9 mouse cellular contexts compared by ENCODE assay signal in genomic region chr12:31905696-31906551, GRCm38 (mm10). TPM values are rescaled to one million over a fixed set of nuclear protein-coding genes. Genes with fewer than 3 reads are reported as not detected.
A peak's percentile ranks its signal among the peaks of the same experiment; 100 is the strongest.
DNase-seq lines count a peak whose midpoint lies in the region; ATAC-seq lines count a peak whose summit lies in the region.
"Had no signal": no experiment of that assay in that cellular context is flagged by ENCODE, and none has a peak within 500 bp of the region (broad histone marks: within the 10 kb centered on the region; RNA-seq: fewer than 3 reads in every experiment).

No protein-coding gene starts in this region.

- ATAC-seq in embryonic facial prominence, embryonic 14.5 days (ENCODE audit: low read depth) = peak; percentile 63
- peak; percentile 54 for ATAC-seq in liver, embryonic 15.5 days (ENCODE audit: insufficient read depth)
- no peak for ATAC-seq in kidney, embryonic 16.5 days (ENCODE audit: low FRiP score, low TSS enrichment)

- H3K36me3 ChIP-seq in embryonic facial prominence, embryonic 14.5 days (ENCODE audit: control insufficient read depth, insufficient read depth, low read length) = 0 out of 2 replicates have a peak, but pooled peaks cover 10% of the 10 kb centered on the region
- 0 out of 2 replicates have a peak, but pooled peaks cover 4% of the 10 kb centered on the region for H3K36me3 ChIP-seq in liver, embryonic 15.5 days (replicated peaks)
- peaks cover 3% of the 10 kb centered on the region; the same call in 1 of the 2 replicates for H3K36me3 ChIP-seq in kidney, embryonic 16.5 days (ENCODE audit: insufficient read depth, low read length)

- 37% methylated on average over 6 of the region's 6 CpGs for WGBS in embryonic facial prominence, embryonic 14.5 days
- WGBS in liver, embryonic 15.5 days (ENCODE audit: insufficient replicate concordance) = 47% methylated on average over 6 of the region's 6 CpGs
- WGBS in kidney, embryonic 16.5 days = 65% methylated on average over 6 of the region's 6 CpGs

- no peaks in the 10 kb centered on the region for H3K9me3 ChIP-seq in embryonic facial prominence, embryonic 14.5 days (ENCODE audit: control insufficient read depth, low read length)
- H3K9me3 ChIP-seq in liver, embryonic 15.5 days (replicated peaks) = no peaks in the 10 kb centered on the region
- H3K9me3 ChIP-seq in kidney, embryonic 16.5 days (ENCODE audit: low read length) = no peaks in the 10 kb centered on the region

- H3K27me3 ChIP-seq in embryonic facial prominence, embryonic 14.5 days (replicated peaks; ENCODE audit: control insufficient read depth, insufficient read depth, low read length) = no peaks in the 10 kb centered on the region
- no peaks in the 10 kb centered on the region for H3K27me3 ChIP-seq in liver, embryonic 15.5 days
- H3K27me3 ChIP-seq in kidney, embryonic 16.5 days (ENCODE audit: insufficient read depth, low read length) = no peaks in the 10 kb centered on the region

- H3K4me3 ChIP-seq in embryonic facial prominence, embryonic 14.5 days (ENCODE audit: low read depth, low read length) = no peak overlapping the region
- no peak overlapping the region for H3K4me3 ChIP-seq in liver, embryonic 15.5 days (replicated peaks)
- no peak overlapping the region for H3K4me3 ChIP-seq in kidney, embryonic 16.5 days (ENCODE audit: low read length)
- H3K4me3 ChIP-seq: heart, adult 2 months had no signal

- peak; percentile 34 for DNase-seq in right cerebral cortex, postnatal 4 days
- DNase-seq in right cerebral cortex, postnatal 36 days (ENCODE audit: low spot score in 2 of 2) = no peak
- DNase-seq in embryonic facial prominence, embryonic 14.5 days (ENCODE audit: low spot score) = peak; percentile 48
- no peak for DNase-seq in urinary bladder, adult 2 months (ENCODE audit: low spot score)
- DNase-seq in heart, postnatal 36 days = no peak
- DNase-seq: heart, adult 2 months; kidney, postnatal 4 days had no signal

- no peak overlapping the region for H3K27ac ChIP-seq in embryonic facial prominence, embryonic 14.5 days (replicated peaks; ENCODE audit: low read depth, low read length)
- no peak overlapping the region for H3K27ac ChIP-seq in liver, embryonic 15.5 days (replicated peaks)
- no peak overlapping the region for H3K27ac ChIP-seq in kidney, embryonic 16.5 days (ENCODE audit: low read length)
- H3K27ac ChIP-seq: heart, adult 2 months had no signal

- intact Hi-C loops in heart, postnatal 36 days (cut with DNase I) = no loop called here

- H3K4me1 ChIP-seq in embryonic facial prominence, embryonic 14.5 days (ENCODE audit: control insufficient read depth, insufficient read depth, low read length) = no peaks in the 10 kb centered on the region
- H3K4me1 ChIP-seq in liver, embryonic 15.5 days (replicated peaks) = peaks cover 17% of the 10 kb centered on the region
- no peaks in the 10 kb centered on the region for H3K4me1 ChIP-seq in kidney, embryonic 16.5 days (ENCODE audit: insufficient read depth, low read length)

- no peak overlapping the region for H3K4me2 ChIP-seq in embryonic facial prominence, embryonic 14.5 days (ENCODE audit: low read depth, low read length)
- no peak overlapping the region for H3K4me2 ChIP-seq in liver, embryonic 15.5 days
- H3K4me2 ChIP-seq in kidney, embryonic 16.5 days (replicated peaks; ENCODE audit: low read depth, low read length) = no peak overlapping the region

- no peak overlapping the region for H3K9ac ChIP-seq in embryonic facial prominence, embryonic 14.5 days (ENCODE audit: low read depth, low read length)
- H3K9ac ChIP-seq in liver, embryonic 15.5 days = no peak overlapping the region
- no peak overlapping the region for H3K9ac ChIP-seq in kidney, embryonic 16.5 days (replicated peaks; ENCODE audit: low read length)

RNA-seq across cellular contexts. Expression of gene Hbp1, which starts 44.4 kb away (rescaled TPM):
- polyA plus RNA-seq in embryonic facial prominence, embryonic 14.5 days (2014; fragmentation: Nextera tagmentation; extraction: Ambion mirVana) = 116 and 129 TPM in 2 replicates
- polyA plus RNA-seq in liver, embryonic 15.5 days (2015; fragmentation: Nextera tagmentation; extraction: Ambion mirVana) = 44.7 and 46.7 TPM in 2 replicates
- 92.7 and 104 TPM in 2 replicates for polyA plus RNA-seq in urinary bladder, adult 2 months (2012; rRNA removed)
- 127 and 132 TPM in 2 replicates for polyA plus RNA-seq in kidney, embryonic 16.5 days (2015; fragmentation: Nextera tagmentation; extraction: Ambion mirVana)
- 10 to 100 TPM; 82.7 to 98.0 TPM for total RNA-seq in heart, postnatal 36 days (2021)

Comparison
In these comparisons a context has a peak if more than half of its experiments do, and no peak if none do; other contexts are left out.
1. DNase-seq: peak in right cerebral cortex, postnatal 4 days (single experiment) and embryonic facial prominence, embryonic 14.5 days (single experiment); none in right cerebral cortex, postnatal 36 days (0 of 2), urinary bladder, adult 2 months (single experiment) and heart, postnatal 36 days (0 of 2).